Comparison of ENCODE assay signal across 29 mouse cellular contexts in the genomic region with DNA sequence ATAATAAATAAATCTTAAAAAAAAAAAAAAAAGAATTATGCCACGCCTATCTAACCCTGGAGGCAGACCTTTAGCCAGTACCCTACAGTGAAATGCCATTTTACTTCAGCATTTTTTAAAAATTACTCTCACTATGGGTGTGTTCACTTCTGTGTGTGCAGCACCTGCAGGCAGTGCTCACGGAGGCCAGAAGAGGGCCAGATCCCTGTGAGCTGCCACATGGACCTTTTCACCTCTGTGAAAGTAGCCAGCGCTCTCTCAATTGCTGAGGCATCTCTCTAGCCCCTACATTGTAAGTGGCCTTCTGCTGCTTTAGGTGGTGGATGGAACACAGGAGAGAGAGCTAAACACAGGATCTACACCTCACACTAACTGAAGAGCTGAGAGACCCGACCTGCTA. TPM values are rescaled to one million over a fixed set of nuclear protein-coding genes. Genes with fewer than 3 reads are reported as not detected.
DNase-seq lines count a peak whose midpoint lies in the region; ATAC-seq and TF ChIP-seq lines count a peak whose summit lies in the region.
"Had no signal": no experiment of that assay in that cellular context is flagged by ENCODE, and none has a peak within 500 bp of the region (broad histone marks: within the 10 kb centered on the region; RNA-seq: fewer than 3 reads in every experiment).

No protein-coding gene starts in this region.

- H3K4me1 ChIP-seq in hindbrain, postnatal 0 days (ENCODE audit: insufficient read depth, low read length) = no peaks in the 10 kb centered on the region
- no peaks in the 10 kb centered on the region for H3K4me1 ChIP-seq in hindbrain, embryonic 11.5 days (replicated peaks; ENCODE audit: control insufficient read depth, insufficient read depth, low read length)
- peaks cover 75% of the 10 kb centered on the region for H3K4me1 ChIP-seq in E14TG2a.4 (replicated peaks; ENCODE audit: low read depth, low read length)
- H3K4me1 ChIP-seq: forebrain, embryonic 13.5 days; hindbrain, embryonic 10.5 days; intestine, embryonic 15.5 days; limb, embryonic 12.5 days; midbrain, embryonic 13.5 days; neural tube, embryonic 15.5 days had no signal

- no peak overlapping the region for H3K9ac ChIP-seq in hindbrain, postnatal 0 days (replicated peaks; ENCODE audit: low read length)
- no peak overlapping the region for H3K9ac ChIP-seq in hindbrain, embryonic 11.5 days (ENCODE audit: low read depth, low read length)
- H3K9ac ChIP-seq: forebrain, embryonic 13.5 days; intestine, embryonic 15.5 days; limb, embryonic 12.5 days; midbrain, embryonic 13.5 days; neural tube, embryonic 15.5 days had no signal

- intact Hi-C loops in left cerebral cortex, postnatal 25 days (cut with DNase I) = no loop called here

- no peak overlapping the region for H3K4me2 ChIP-seq in hindbrain, postnatal 0 days (ENCODE audit: low read depth, low read length)
- no peak overlapping the region for H3K4me2 ChIP-seq in hindbrain, embryonic 11.5 days (replicated peaks; ENCODE audit: low read depth, low read length)
- H3K4me2 ChIP-seq: forebrain, embryonic 13.5 days; intestine, embryonic 15.5 days; limb, embryonic 12.5 days; midbrain, embryonic 13.5 days; neural tube, embryonic 15.5 days had no signal

- WGBS in hindbrain, postnatal 0 days = 96% methylated on average over 4 of the region's 4 CpGs
- WGBS in hindbrain, embryonic 11.5 days = 97% methylated on average over 4 of the region's 4 CpGs

- no peak for ATAC-seq in hindbrain, postnatal 0 days
- ATAC-seq in hindbrain, embryonic 11.5 days (ENCODE audit: low FRiP score) = no peak
- ATAC-seq in megakaryocyte-erythroid progenitor cell, adult 5-6 weeks (replicated peaks; ENCODE audit: low FRiP score, low TSS enrichment, poor library complexity, severe bottlenecking) = 0 out of 2 replicates have a peak, but pooled peaks have one; percentile 40
- ATAC-seq: CD4-positive, CD25-positive, alpha-beta regulatory T cell, adult 4 months; forebrain, embryonic 13.5 days; hindbrain, embryonic 16.5 days; intestine, embryonic 15.5 days; midbrain, embryonic 13.5 days; Patski had no signal

- no peak overlapping the region for H3K27ac ChIP-seq in hindbrain, postnatal 0 days
- no peak overlapping the region for H3K27ac ChIP-seq in hindbrain, embryonic 11.5 days (ENCODE audit: low read depth, low read length)
- H3K27ac ChIP-seq: forebrain, embryonic 13.5 days; hindbrain, embryonic 10.5 days; intestine, embryonic 15.5 days; kidney, postnatal 0 days; limb, embryonic 12.5 days; midbrain, embryonic 13.5 days; neural tube, embryonic 15.5 days had no signal

- no peaks in the 10 kb centered on the region for H3K27me3 ChIP-seq in hindbrain, postnatal 0 days (ENCODE audit: insufficient read depth, low read length)
- H3K27me3 ChIP-seq in hindbrain, embryonic 11.5 days (ENCODE audit: control insufficient read depth, insufficient read depth, low read length) = no peaks in the 10 kb centered on the region
- no peaks in the 10 kb centered on the region for H3K27me3 ChIP-seq in E14TG2a.4 (ENCODE audit: insufficient read depth, low read length)
- H3K27me3 ChIP-seq: forebrain, embryonic 13.5 days; intestine, embryonic 15.5 days; limb, embryonic 12.5 days; megakaryocyte, embryonic 14.5 days; midbrain, embryonic 13.5 days; neural tube, embryonic 15.5 days; Patski had no signal

- peak; percentile 26; the same call in 1 of the 2 replicates for TF ChIP-seq CTCF in hindbrain, postnatal 0 days (IDR thresholded peaks at IDR 0.05; ENCODE audit: low read depth)
- peak; percentile 13; the same call in 1 of the 2 replicates for TF ChIP-seq CTCF in E14TG2a.4 (conservative IDR thresholded peaks at IDR 0.05; ENCODE audit: low read length)

- peaks cover 67% of the 10 kb centered on the region for H3K36me3 ChIP-seq in hindbrain, postnatal 0 days (ENCODE audit: insufficient read depth, low read length)
- H3K36me3 ChIP-seq in hindbrain, embryonic 11.5 days (ENCODE audit: control insufficient read depth, insufficient read depth, low read length) = peaks cover 28% of the 10 kb centered on the region
- peaks cover 98% of the 10 kb centered on the region for H3K36me3 ChIP-seq in E14TG2a.4 (ENCODE audit: insufficient read depth, low read length)

- no peak for DNase-seq in hindbrain, postnatal 0 days (ENCODE audit: low spot score)
- DNase-seq in hindbrain, embryonic 11.5 days (ENCODE audit: low spot score) = no peak
- DNase-seq in R1 (ENCODE audit: low read depth, low spot score) = peak; percentile 55
- DNase-seq in embryo, embryonic 10 days (ENCODE audit: low spot score) = no peak
- DNase-seq in left cerebral cortex, postnatal 25 days (ENCODE audit: low spot score in 2 of 2) = no peak
- DNase-seq in thymus, postnatal 25 days = no peak
- DNase-seq: adrenal gland, postnatal 25 days; cerebellum, adult 2 months; cerebellum, postnatal 25 days; gastrocnemius, postnatal 25 days; heart, postnatal 14 days; kidney, adult 2 months; lung, postnatal 36 days; right cerebral cortex, postnatal 4 days; thymus, postnatal 14 days had no signal

- H3K4me3 ChIP-seq in hindbrain, postnatal 0 days (ENCODE audit: low read length) = no peak overlapping the region
- H3K4me3 ChIP-seq in hindbrain, embryonic 11.5 days (ENCODE audit: low read depth, low read length) = no peak overlapping the region
- H3K4me3 ChIP-seq in E14TG2a.4 (replicated peaks; ENCODE audit: low read length) = no peak overlapping the region
- H3K4me3 ChIP-seq: forebrain, embryonic 13.5 days; hindbrain, embryonic 10.5 days; intestine, embryonic 15.5 days; limb, embryonic 12.5 days; megakaryocyte, embryonic 14.5 days; midbrain, embryonic 13.5 days; neural tube, embryonic 15.5 days had no signal

- H3K9me3 ChIP-seq in hindbrain, postnatal 0 days (ENCODE audit: low read length) = no peaks in the 10 kb centered on the region
- no peaks in the 10 kb centered on the region for H3K9me3 ChIP-seq in hindbrain, embryonic 11.5 days (ENCODE audit: control insufficient read depth, low read length)
- no peaks in the 10 kb centered on the region for H3K9me3 ChIP-seq in E14TG2a.4 (ENCODE audit: low read length)
- H3K9me3 ChIP-seq: forebrain, embryonic 13.5 days; G1E; hindbrain, embryonic 10.5 days; intestine, embryonic 15.5 days; limb, embryonic 12.5 days; megakaryocyte, embryonic 14.5 days; midbrain, embryonic 13.5 days; neural tube, embryonic 15.5 days had no signal

RNA-seq across cellular contexts. Expression of a gene that starts 17.2 kb away (rescaled TPM):
- 9.9 and 16.7 TPM in 2 replicates for total RNA-seq in hindbrain, postnatal 0 days (2014; rRNA removed)
- polyA plus RNA-seq in hindbrain, postnatal 0 days (2015; fragmentation: Nextera tagmentation; extraction: Ambion mirVana) = 42.1 and 45.4 TPM in 2 replicates
- polyA plus RNA-seq in hindbrain, embryonic 11.5 days (2014; fragmentation: Nextera tagmentation; extraction: Ambion mirVana) = 73.4 and 85.1 TPM in 2 replicates
- total RNA-seq in megakaryocyte-erythroid progenitor cell, adult 5-6 weeks (2014; fragmentation: Nextera tagmentation) = 55.9 and 70.8 TPM in 2 replicates
- total RNA-seq in megakaryocyte-erythroid progenitor cell, adult 5-6 weeks (2017) = 85.3 and 89.6 TPM in 2 replicates
- 10 to 100 TPM; 16.6 to 17.9 TPM for total RNA-seq in left cerebral cortex, postnatal 25 days (2021)

RNA-seq across cellular contexts. Expression of a gene that starts 19.5 kb away (rescaled TPM):
- total RNA-seq in hindbrain, postnatal 0 days (2014; rRNA removed) = 83.9 and 92.9 TPM in 2 replicates
- 41.8 and 44.6 TPM in 2 replicates for polyA plus RNA-seq in hindbrain, postnatal 0 days (2015; fragmentation: Nextera tagmentation; extraction: Ambion mirVana)
- polyA plus RNA-seq in hindbrain, embryonic 11.5 days (2014; fragmentation: Nextera tagmentation; extraction: Ambion mirVana) = 30.9 and 32.0 TPM in 2 replicates
- 0.25 TPM in 1 of 2 replicates, not detected in the other for total RNA-seq in megakaryocyte-erythroid progenitor cell, adult 5-6 weeks (2014; fragmentation: Nextera tagmentation)
- total RNA-seq in megakaryocyte-erythroid progenitor cell, adult 5-6 weeks (2017) = 0.14 and 0.30 TPM in 2 replicates
- 10 to 100 TPM; 66.5 to 73.7 TPM for total RNA-seq in left cerebral cortex, postnatal 25 days (2021)

RNA-seq across cellular contexts. Expression of a gene that starts 29.4 kb away (rescaled TPM):
- total RNA-seq in hindbrain, postnatal 0 days (2014; rRNA removed) = 28.8 and 33.1 TPM in 2 replicates
- 14.4 and 14.8 TPM in 2 replicates for polyA plus RNA-seq in hindbrain, postnatal 0 days (2015; fragmentation: Nextera tagmentation; extraction: Ambion mirVana)
- polyA plus RNA-seq in hindbrain, embryonic 11.5 days (2014; fragmentation: Nextera tagmentation; extraction: Ambion mirVana) = 6.7 TPM in 2 replicates
- 0.82 and 2.4 TPM in 2 replicates for total RNA-seq in megakaryocyte-erythroid progenitor cell, adult 5-6 weeks (2014; fragmentation: Nextera tagmentation)
- 0.75 and 2.4 TPM in 2 replicates for total RNA-seq in megakaryocyte-erythroid progenitor cell, adult 5-6 weeks (2017)
- total RNA-seq in left cerebral cortex, postnatal 25 days (2021) = 10 to 100 TPM; 11.8 to 14.2 TPM
- total RNA-seq: G1E had no signal

Comparison
In these comparisons a context has a peak if more than half of its experiments do, and no peak if none do; other contexts are left out.
1. RNA of a gene that starts 19.5 kb away (total RNA-seq): 83.9 to 92.9 TPM in hindbrain, postnatal 0 days and 66.5 to 73.7 TPM in left cerebral cortex, postnatal 25 days; 0.14 to 0.30 TPM in megakaryocyte-erythroid progenitor cell, adult 5-6 weeks; every median in the first group is over 10 times any median in the second.